Mouse (Mus musculus) skeletal muscle tissue, postnatal 0 days (tissue): ENCODE measurements around the gene Axin2. TPM values are rescaled to one million over a fixed set of nuclear protein-coding genes. Genes with fewer than 3 reads are reported as not detected.

Experiments used
- polyA plus RNA-seq: library from polyadenylated mRNA; unstranded; fragments of >200 nt; fragmentation: Nextera tagmentation; extraction: Ambion mirVana; gene quantifications from 2 replicates; pipeline ENCODE4 v1.2.1, GENCODE M21; 2015

Gene Axin2
- 3.3 and 5.3 TPM in 2 replicates for polyA plus RNA-seq

GRCm38 (mm10) chr11:108920158-108920635 is at the start of gene Axin2:
Gene Axin2, plus strand, starts transcription at chr11:108920349.

Other genes with a start within 250 kb of the Axin2 start
- gene E030025P04Rik, start 224.0 kb downstream of the Axin2 start, polyA plus RNA-seq, result not detected in 2 replicates